Mouse (Mus musculus): ENCODE measurements around the gene Sbf2. TPM values are rescaled to one million over a fixed set of nuclear protein-coding genes. Genes with fewer than 3 reads are reported as not detected.

Gene Sbf2
- polyA plus RNA-seq, 1 experiment from 2014 or later = 48.9 TPM

DNA sequence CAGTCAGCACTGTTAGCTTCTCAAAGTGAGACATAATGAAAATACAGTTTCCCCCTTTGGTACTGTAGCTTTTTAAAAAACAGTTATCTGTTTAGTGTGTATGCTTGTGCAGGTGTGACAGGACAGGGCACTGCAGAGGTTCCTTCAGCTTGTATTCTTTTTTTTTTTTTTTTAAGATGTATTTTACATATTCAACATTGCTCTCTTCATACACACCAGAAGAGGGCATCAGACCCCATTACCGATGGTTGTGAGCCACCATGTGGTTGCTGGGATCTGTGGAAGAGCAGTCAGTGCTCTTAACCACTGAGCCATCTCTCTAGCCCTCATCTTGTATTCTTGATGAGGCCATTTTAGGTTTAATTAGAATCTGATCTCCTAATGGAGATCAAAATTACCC, 289.9 kb downstream of the Sbf2 start:
- Histone ChIP-seq H3K9me3 (ENCODE audit: control insufficient read depth, low read length) (no peaks in the 10 kb centered on the region), H3K4me1 (replicated peaks; ENCODE audit: control insufficient read depth, insufficient read depth, low read length) (no peaks in the 10 kb centered on the region), H3K36me3 (ENCODE audit: control insufficient read depth, insufficient read depth, low read length) (peaks cover 7% of the 10 kb centered on the region; the same call in 1 of the 2 replicates), H3K4me2 (replicated peaks; ENCODE audit: low read depth, low read length) (no peak overlapping the region), H3K27ac (ENCODE audit: low read depth, low read length) (no peak overlapping the region), H3K4me3 (ENCODE audit: low read depth, low read length) (no peak overlapping the region), H3K27me3 (ENCODE audit: control insufficient read depth, insufficient read depth, low read length) (no peaks in the 10 kb centered on the region), H3K9ac (ENCODE audit: low read depth, low read length) (no peak overlapping the region)
- DNase-seq (ENCODE audit: low spot score) (no peak), ATAC-seq (ENCODE audit: low FRiP score) (no peak)
- 86% methylated on average over 1 of the region's 1 CpGs for WGBS

GRCm38 (mm10) chr7:110321106-110321505, 293.6 kb downstream of the Sbf2 start:
- H3K27ac ChIP-seq (ENCODE audit: low read depth, low read length) = no peak overlapping the region
- ATAC-seq (ENCODE audit: low FRiP score) (no peak), DNase-seq (ENCODE audit: low spot score) (no peak)
- no peaks in the 10 kb centered on the region for H3K9me3 ChIP-seq (ENCODE audit: control insufficient read depth, low read length)
- no peak overlapping the region for H3K4me2 ChIP-seq (replicated peaks; ENCODE audit: low read depth, low read length)
- H3K27me3 ChIP-seq (ENCODE audit: control insufficient read depth, insufficient read depth, low read length) = no peaks in the 10 kb centered on the region
- WGBS = 84% methylated on average over 5 of the region's 5 CpGs
- no peaks in the 10 kb centered on the region for H3K4me1 ChIP-seq (replicated peaks; ENCODE audit: control insufficient read depth, insufficient read depth, low read length)
- H3K4me3 ChIP-seq (ENCODE audit: low read depth, low read length) = no peak overlapping the region
- no peak overlapping the region for H3K9ac ChIP-seq (ENCODE audit: low read depth, low read length)
- H3K36me3 ChIP-seq (ENCODE audit: control insufficient read depth, insufficient read depth, low read length) = peaks cover 3% of the 10 kb centered on the region; the same call in 1 of the 2 replicates

DNA sequence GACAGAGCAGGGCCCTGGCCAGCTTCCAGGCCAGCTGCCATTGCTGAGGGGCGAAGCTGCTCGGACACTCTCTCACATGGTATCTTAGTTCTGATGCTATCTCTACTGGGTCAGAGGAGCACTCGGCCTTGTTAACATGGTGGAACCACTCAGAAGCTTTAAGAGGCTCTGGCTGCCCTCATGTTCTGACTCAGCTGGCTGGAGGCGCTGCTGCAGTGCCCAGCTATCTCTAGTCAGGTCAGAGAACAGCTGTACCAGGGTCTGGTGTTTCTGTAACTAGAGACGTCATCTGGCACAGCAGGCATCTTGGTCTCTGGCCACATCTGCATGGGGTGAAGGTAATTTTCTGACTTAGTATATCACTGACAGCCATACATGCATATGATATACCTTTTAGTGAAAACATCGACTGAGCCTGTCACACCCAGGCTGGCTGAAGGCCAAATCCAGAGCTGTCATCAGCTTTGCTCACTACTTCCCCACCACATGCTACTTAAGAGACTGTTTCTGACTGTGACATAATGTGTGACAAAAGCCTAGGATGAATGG, 295.7 kb downstream of the Sbf2 start:
- H3K9me3 ChIP-seq (ENCODE audit: control insufficient read depth, low read length) = no peaks in the 10 kb centered on the region
- 79% methylated on average over 6 of the region's 6 CpGs for WGBS
- no peaks in the 10 kb centered on the region for H3K27me3 ChIP-seq (ENCODE audit: control insufficient read depth, insufficient read depth, low read length)
- no peaks in the 10 kb centered on the region for H3K4me1 ChIP-seq (replicated peaks; ENCODE audit: control insufficient read depth, insufficient read depth, low read length)
- no peak overlapping the region for H3K9ac ChIP-seq (ENCODE audit: low read depth, low read length)
- H3K27ac ChIP-seq (ENCODE audit: low read depth, low read length) = no peak overlapping the region
- DNase-seq (ENCODE audit: low spot score) (no peak), ATAC-seq (ENCODE audit: low FRiP score) (no peak)
- H3K36me3 ChIP-seq (ENCODE audit: control insufficient read depth, insufficient read depth, low read length) = no peaks in the 10 kb centered on the region
- no peak overlapping the region for H3K4me2 ChIP-seq (replicated peaks; ENCODE audit: low read depth, low read length)
- no peak overlapping the region for H3K4me3 ChIP-seq (ENCODE audit: low read depth, low read length)

- 87% methylated on average over 4 of the region's 4 CpGs for WGBS
- Histone ChIP-seq H3K27me3 (ENCODE audit: control insufficient read depth, insufficient read depth, low read length) (no peaks in the 10 kb centered on the region), H3K4me1 (replicated peaks; ENCODE audit: control insufficient read depth, insufficient read depth, low read length) (no peaks in the 10 kb centered on the region), H3K27ac (ENCODE audit: low read depth, low read length) (no peak overlapping the region), H3K36me3 (ENCODE audit: control insufficient read depth, insufficient read depth, low read length) (peaks cover 3% of the 10 kb centered on the region; the same call in 1 of the 2 replicates), H3K4me3 (ENCODE audit: low read depth, low read length) (no peak overlapping the region), H3K9me3 (ENCODE audit: control insufficient read depth, low read length) (no peaks in the 10 kb centered on the region), H3K9ac (ENCODE audit: low read depth, low read length) (no peak overlapping the region), H3K4me2 (replicated peaks; ENCODE audit: low read depth, low read length) (no peak overlapping the region)
- ATAC-seq (ENCODE audit: low FRiP score) (no peak), DNase-seq (ENCODE audit: low spot score) (no peak)
Measured at GRCm38 (mm10) chr7:110317412-110317811, 297.3 kb downstream of the Sbf2 start.

DNA sequence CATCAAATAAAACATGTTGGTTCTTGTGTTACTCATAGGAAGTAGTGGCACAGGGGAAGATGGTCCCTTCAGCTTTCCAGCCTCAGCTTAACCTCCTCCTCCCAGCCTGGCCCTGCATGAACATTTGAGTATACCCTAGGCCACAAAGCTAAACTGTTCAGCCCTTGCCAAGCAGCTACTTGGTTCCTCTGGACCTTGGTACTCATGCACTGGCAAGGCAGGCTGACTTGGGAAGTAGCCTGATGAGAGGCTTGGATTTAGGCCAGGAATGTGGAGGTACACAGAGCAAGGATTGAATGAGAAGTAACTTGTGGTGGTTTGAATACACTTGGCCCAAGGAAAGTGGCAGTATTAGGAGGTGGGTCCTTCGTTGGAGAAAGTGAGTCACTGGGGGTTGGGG, 299.4 kb downstream of the Sbf2 start:
- Histone ChIP-seq H3K4me3 (ENCODE audit: low read depth, low read length) (no peak overlapping the region), H3K27me3 (ENCODE audit: control insufficient read depth, insufficient read depth, low read length) (no peaks in the 10 kb centered on the region), H3K4me2 (replicated peaks; ENCODE audit: low read depth, low read length) (no peak overlapping the region), H3K9ac (ENCODE audit: low read depth, low read length) (no peak overlapping the region), H3K4me1 (replicated peaks; ENCODE audit: control insufficient read depth, insufficient read depth, low read length) (no peaks in the 10 kb centered on the region), H3K9me3 (ENCODE audit: control insufficient read depth, low read length) (no peaks in the 10 kb centered on the region), H3K36me3 (ENCODE audit: control insufficient read depth, insufficient read depth, low read length) (peaks cover 7% of the 10 kb centered on the region; the same call in 1 of the 2 replicates), H3K27ac (ENCODE audit: low read depth, low read length) (no peak overlapping the region)
- WGBS = 95% methylated on average over 1 of the region's 1 CpGs
- DNase-seq (ENCODE audit: low spot score) = no peak
- no peak for ATAC-seq (ENCODE audit: low FRiP score)

- DNase-seq (ENCODE audit: low spot score) (no peak), ATAC-seq (ENCODE audit: low FRiP score) (no peak)
- 91% methylated on average over 7 of the region's 7 CpGs for WGBS
- H3K4me2 ChIP-seq (replicated peaks; ENCODE audit: low read depth, low read length) = no peak overlapping the region
- H3K9ac ChIP-seq (ENCODE audit: low read depth, low read length) = no peak overlapping the region
- no peak overlapping the region for H3K4me3 ChIP-seq (ENCODE audit: low read depth, low read length)
- no peak overlapping the region for H3K27ac ChIP-seq (ENCODE audit: low read depth, low read length)
- H3K27me3 ChIP-seq (ENCODE audit: control insufficient read depth, insufficient read depth, low read length) = no peaks in the 10 kb centered on the region
- no peaks in the 10 kb centered on the region for H3K9me3 ChIP-seq (ENCODE audit: control insufficient read depth, low read length)
- no peaks in the 10 kb centered on the region for H3K4me1 ChIP-seq (replicated peaks; ENCODE audit: control insufficient read depth, insufficient read depth, low read length)
- peaks cover 7% of the 10 kb centered on the region; the same call in 1 of the 2 replicates for H3K36me3 ChIP-seq (ENCODE audit: control insufficient read depth, insufficient read depth, low read length)
Measured at GRCm38 (mm10) chr7:110314401-110314890, 300.3 kb downstream of the Sbf2 start.

GRCm38 (mm10) chr7:110313392-110314055, 301.2 kb downstream of the Sbf2 start:
- H3K9ac ChIP-seq (ENCODE audit: low read depth, low read length) = no peak overlapping the region
- ATAC-seq (ENCODE audit: low FRiP score) = no peak
- H3K27ac ChIP-seq (ENCODE audit: low read depth, low read length) = no peak overlapping the region
- no peak overlapping the region for H3K4me2 ChIP-seq (replicated peaks; ENCODE audit: low read depth, low read length)
- no peak for DNase-seq (ENCODE audit: low spot score)
- no peak overlapping the region for H3K4me3 ChIP-seq (ENCODE audit: low read depth, low read length)
- H3K4me1 ChIP-seq (replicated peaks; ENCODE audit: control insufficient read depth, insufficient read depth, low read length) = no peaks in the 10 kb centered on the region
- H3K27me3 ChIP-seq (ENCODE audit: control insufficient read depth, insufficient read depth, low read length) = no peaks in the 10 kb centered on the region
- 90% methylated on average over 9 of the region's 9 CpGs for WGBS
- no peaks in the 10 kb centered on the region for H3K9me3 ChIP-seq (ENCODE audit: control insufficient read depth, low read length)
- H3K36me3 ChIP-seq (ENCODE audit: control insufficient read depth, insufficient read depth, low read length) = peaks cover 7% of the 10 kb centered on the region; the same call in 1 of the 2 replicates

GRCm38 (mm10) chr7:110309246-110309645, 305.5 kb downstream of the Sbf2 start:
- Histone ChIP-seq H3K36me3 (ENCODE audit: control insufficient read depth, insufficient read depth, low read length) (peaks cover 7% of the 10 kb centered on the region; the same call in 1 of the 2 replicates), H3K27ac (ENCODE audit: low read depth, low read length) (no peak overlapping the region), H3K9ac (ENCODE audit: low read depth, low read length) (no peak overlapping the region), H3K27me3 (ENCODE audit: control insufficient read depth, insufficient read depth, low read length) (no peaks in the 10 kb centered on the region), H3K4me1 (replicated peaks; ENCODE audit: control insufficient read depth, insufficient read depth, low read length) (no peaks in the 10 kb centered on the region), H3K9me3 (ENCODE audit: control insufficient read depth, low read length) (no peaks in the 10 kb centered on the region), H3K4me3 (ENCODE audit: low read depth, low read length) (no peak overlapping the region), H3K4me2 (replicated peaks; ENCODE audit: low read depth, low read length) (no peak overlapping the region)
- no peak for DNase-seq (ENCODE audit: low spot score)
- WGBS = 96% methylated on average over 8 of the region's 8 CpGs
- no peak for ATAC-seq (ENCODE audit: low FRiP score)

DNA sequence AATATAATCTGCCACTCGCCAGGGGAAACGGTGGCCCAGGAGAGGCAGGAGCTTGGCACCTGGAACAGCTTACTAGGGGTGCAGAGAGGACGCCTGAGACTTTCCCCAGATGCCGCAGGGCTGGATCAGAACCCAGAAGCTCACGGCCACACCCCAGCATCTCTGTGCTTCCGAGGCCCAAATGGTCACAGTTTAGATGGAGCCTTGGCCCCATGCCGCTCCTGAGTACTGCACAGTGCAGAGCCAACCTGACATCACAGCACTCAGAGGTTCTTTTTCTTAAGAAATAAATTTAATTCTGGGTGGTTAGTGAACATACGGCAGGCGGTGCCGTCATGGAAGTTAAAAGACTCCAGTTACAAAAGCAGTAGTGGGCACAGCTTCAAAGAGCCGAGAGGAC, 307.0 kb downstream of the Sbf2 start:
- no peaks in the 10 kb centered on the region for H3K27me3 ChIP-seq (ENCODE audit: control insufficient read depth, insufficient read depth, low read length)
- no peak overlapping the region for H3K4me3 ChIP-seq (ENCODE audit: low read depth, low read length)
- DNase-seq (ENCODE audit: low spot score) (no peak), ATAC-seq (ENCODE audit: low FRiP score) (no peak)
- H3K4me1 ChIP-seq (replicated peaks; ENCODE audit: control insufficient read depth, insufficient read depth, low read length) = no peaks in the 10 kb centered on the region
- 0 out of 2 replicates have a peak, but pooled peaks cover 4% of the 10 kb centered on the region for H3K36me3 ChIP-seq (ENCODE audit: control insufficient read depth, insufficient read depth, low read length)
- H3K4me2 ChIP-seq (replicated peaks; ENCODE audit: low read depth, low read length) = no peak overlapping the region
- WGBS = 87% methylated on average over 11 of the region's 11 CpGs
- no peak overlapping the region for H3K27ac ChIP-seq (ENCODE audit: low read depth, low read length)
- no peaks in the 10 kb centered on the region for H3K9me3 ChIP-seq (ENCODE audit: control insufficient read depth, low read length)
- H3K9ac ChIP-seq (ENCODE audit: low read depth, low read length) = no peak overlapping the region

Data from hindbrain, embryonic 11.5 days (tissue).